Mouse (Mus musculus): ENCODE results near the gene 1700008P02Rik. TPM values are rescaled to one million over a fixed set of nuclear protein-coding genes. Genes with fewer than 3 reads are reported as not detected.
"Not testable (repeated sequence)": the region's sequence is repeated elsewhere in the genome, so short reads cannot be mapped to it uniquely, and the experiment has no call there.

1700008P02Rik gene
- not detected in 2 replicates for polyA plus RNA-seq (2014; fragmentation: Nextera tagmentation; extraction: Ambion mirVana)

DNA sequence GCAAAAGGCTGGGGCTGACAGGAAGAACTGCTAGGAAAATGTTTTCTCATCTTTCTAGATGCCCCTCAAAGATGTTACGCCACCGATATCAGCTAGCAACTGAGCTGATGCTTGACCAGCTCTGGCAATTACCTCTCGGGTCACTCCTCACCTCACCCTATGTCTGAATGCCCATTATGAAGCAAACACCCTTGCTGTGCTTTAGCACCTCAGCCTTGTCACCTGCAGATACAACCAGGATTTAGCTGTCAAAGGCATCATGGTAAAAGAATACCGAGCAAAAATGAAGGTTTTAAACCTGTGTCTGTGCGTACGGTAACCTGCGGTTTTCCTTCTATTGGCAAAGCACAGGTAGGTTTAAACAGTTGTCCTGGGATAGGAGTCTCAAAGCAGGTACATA lies at the start of gene 1700008P02Rik:
1700008P02Rik (minus strand) TSS at position 101 of the 400 bp plus-strand sequence.
- Histone ChIP-seq H3K4me3 (ENCODE audit: low read depth, low read length) (no peak within 1 kb of the TSS), H3K9ac (ENCODE audit: low read depth, low read length) (no peak within 1 kb of the TSS), H3K36me3 (ENCODE audit: control insufficient read depth, insufficient read depth, low read length) (no peaks in the 10 kb centered on the region), H3K27me3 (replicated peaks; ENCODE audit: control insufficient read depth, insufficient read depth, low read length) (no peaks in the 10 kb centered on the region), H3K9me3 (ENCODE audit: control insufficient read depth, low read length) (no peaks in the 10 kb centered on the region), H3K27ac (ENCODE audit: low read depth, low read length) (no peak within 1 kb of the TSS), H3K4me1 (replicated peaks; ENCODE audit: control insufficient read depth, insufficient read depth, low read length) (no peaks in the 10 kb centered on the region), H3K4me2 (no peak within 1 kb of the TSS)
- DNase-seq (ENCODE audit: low spot score) (no peak), ATAC-seq (replicated peaks; ENCODE audit: low FRiP score) (no peak)
- 88% methylated on average over 7 of the region's 7 CpGs for WGBS

DNA sequence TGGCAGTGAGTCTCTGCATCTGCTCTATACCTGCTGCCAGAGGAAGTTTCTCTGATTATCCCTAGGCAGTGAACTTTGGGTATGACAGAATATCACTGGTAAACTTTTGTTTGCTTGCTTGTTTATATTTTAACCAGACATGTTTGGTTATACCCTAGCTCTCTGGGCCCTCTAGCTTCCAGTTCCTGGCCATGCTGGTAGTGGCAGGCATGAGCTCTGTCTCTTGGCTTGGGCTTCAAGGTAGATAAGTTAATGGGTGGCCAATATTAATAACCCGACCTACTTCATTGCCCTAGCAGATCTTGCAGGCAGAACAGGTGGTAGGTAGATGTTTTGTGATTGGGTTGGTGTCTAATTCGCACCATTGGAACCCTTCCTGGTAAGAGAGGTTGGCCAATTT lies 29.2 kb upstream of the 1700008P02Rik start:
- no peak overlapping the region for H3K4me3 ChIP-seq (ENCODE audit: low read depth, low read length)
- H3K9ac ChIP-seq (ENCODE audit: low read depth, low read length): no peak overlapping the region
- H3K27me3 ChIP-seq (replicated peaks; ENCODE audit: control insufficient read depth, insufficient read depth, low read length): no peaks in the 10 kb centered on the region
- no peak overlapping the region for H3K27ac ChIP-seq (ENCODE audit: low read depth, low read length)
- DNase-seq (ENCODE audit: low spot score) (no peak), ATAC-seq (replicated peaks; ENCODE audit: low FRiP score) (no peak)
- H3K36me3 ChIP-seq (ENCODE audit: control insufficient read depth, insufficient read depth, low read length): no peaks in the 10 kb centered on the region
- no peaks in the 10 kb centered on the region for H3K9me3 ChIP-seq (ENCODE audit: control insufficient read depth, low read length)
- H3K4me2 ChIP-seq: no peak overlapping the region
- no peaks in the 10 kb centered on the region for H3K4me1 ChIP-seq (replicated peaks; ENCODE audit: control insufficient read depth, insufficient read depth, low read length)
- WGBS: 71% methylated on average over 2 of the region's 2 CpGs

GRCm38 (mm10) chr3:6638151-6638550 lies 17.9 kb upstream of the 1700008P02Rik start:
- H3K9ac ChIP-seq (ENCODE audit: low read depth, low read length); H3K27ac ChIP-seq (ENCODE audit: low read depth, low read length); H3K36me3 ChIP-seq (ENCODE audit: control insufficient read depth, insufficient read depth, low read length); H3K4me3 ChIP-seq (ENCODE audit: low read depth, low read length); H3K27me3 ChIP-seq (replicated peaks; ENCODE audit: control insufficient read depth, insufficient read depth, low read length); ATAC-seq (replicated peaks; ENCODE audit: low FRiP score); DNase-seq (ENCODE audit: low spot score); H3K4me2 ChIP-seq; H3K9me3 ChIP-seq (ENCODE audit: control insufficient read depth, low read length); H3K4me1 ChIP-seq (replicated peaks; ENCODE audit: control insufficient read depth, insufficient read depth, low read length): not testable (repeated sequence)

GRCm38 (mm10) chr3:6634256-6634655 lies 14.0 kb upstream of the 1700008P02Rik start:
- H3K9me3 ChIP-seq (ENCODE audit: control insufficient read depth, low read length): no peaks in the 10 kb centered on the region
- no peaks in the 10 kb centered on the region for H3K27me3 ChIP-seq (replicated peaks; ENCODE audit: control insufficient read depth, insufficient read depth, low read length)
- no peak overlapping the region for H3K4me3 ChIP-seq (ENCODE audit: low read depth, low read length)
- no peak overlapping the region for H3K27ac ChIP-seq (ENCODE audit: low read depth, low read length)
- no peak overlapping the region for H3K4me2 ChIP-seq
- no peaks in the 10 kb centered on the region for H3K36me3 ChIP-seq (ENCODE audit: control insufficient read depth, insufficient read depth, low read length)
- DNase-seq (ENCODE audit: low spot score) (no peak), ATAC-seq (replicated peaks; ENCODE audit: low FRiP score) (no peak)
- no peaks in the 10 kb centered on the region for H3K4me1 ChIP-seq (replicated peaks; ENCODE audit: control insufficient read depth, insufficient read depth, low read length)
- H3K9ac ChIP-seq (ENCODE audit: low read depth, low read length): no peak overlapping the region

DNA sequence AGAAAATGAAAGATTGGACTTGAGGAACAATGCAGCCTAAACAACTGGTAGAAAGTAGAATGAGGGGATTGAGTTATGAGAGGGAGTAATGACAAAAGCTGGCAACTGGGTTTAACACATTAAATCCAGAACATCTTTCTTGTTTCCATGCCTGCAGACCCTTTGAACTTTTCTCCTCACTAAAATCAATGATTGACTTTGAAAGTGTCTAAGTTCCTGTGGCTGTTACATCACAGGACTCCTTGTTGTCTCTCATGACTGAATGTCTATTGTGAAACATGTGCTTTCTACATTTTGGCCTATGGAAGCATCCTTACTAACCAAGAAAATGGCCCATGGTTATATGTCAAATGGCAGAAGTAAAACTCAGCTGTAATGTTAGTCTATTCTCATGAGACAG lies 2.4 kb downstream of the 1700008P02Rik start:
- no peak overlapping the region for H3K27ac ChIP-seq (ENCODE audit: low read depth, low read length)
- no peaks in the 10 kb centered on the region for H3K4me1 ChIP-seq (replicated peaks; ENCODE audit: control insufficient read depth, insufficient read depth, low read length)
- H3K36me3 ChIP-seq (ENCODE audit: control insufficient read depth, insufficient read depth, low read length): no peaks in the 10 kb centered on the region
- H3K9me3 ChIP-seq (ENCODE audit: control insufficient read depth, low read length): no peaks in the 10 kb centered on the region
- ATAC-seq (replicated peaks; ENCODE audit: low FRiP score) (no peak), DNase-seq (ENCODE audit: low spot score) (no peak)
- no peak overlapping the region for H3K4me3 ChIP-seq (ENCODE audit: low read depth, low read length)
- no peak overlapping the region for H3K9ac ChIP-seq (ENCODE audit: low read depth, low read length)
- H3K27me3 ChIP-seq (replicated peaks; ENCODE audit: control insufficient read depth, insufficient read depth, low read length): no peaks in the 10 kb centered on the region
- no peak overlapping the region for H3K4me2 ChIP-seq

All from liver, embryonic 11.5 days (tissue).